Mouse (Mus musculus) duodenum, adult 2 months (tissue): Measurements from ENCODE around the gene Myo1h. TPM values are rescaled to one million over a fixed set of nuclear protein-coding genes. Genes with fewer than 3 reads are reported as not detected.

Experiments
- polyA plus RNA-seq: library from polyadenylated mRNA; depleted of rRNA; stranded (reverse); fragments of >200 nt; gene quantifications from 2 replicates; pipeline ENCODE4 v1.2.3, GENCODE M21; 2012; ENCODE audit warnings: low replicate concordance; rRNA removed

Gene Myo1h
- polyA plus RNA-seq: 0.78 and 1.7 TPM in 2 replicates

GRCm38 (mm10) chr5:114288874-114289273 lies at the start of gene Myo1h:
Gene Myo1h, plus strand, starts transcription at chr5:114289166.

GRCm38 (mm10) chr5:114273693-114274402 lies 15.1 kb upstream of the Myo1h start, which contains the start of gene Foxn4:
Gene Foxn4, minus strand, starts transcription at chr5:114273807.

GRCm38 (mm10) chr5:114380209-114381012 lies 91.4 kb downstream of the Myo1h start, which contains the start of the genes Kctd10 and Ube3b:
Gene Kctd10, minus strand, starts transcription at chr5:114380508.
Gene Ube3b, plus strand, starts transcription at chr5:114380607.

Other genes with a start within 250 kb of the Myo1h start
- gene Usp30, start 223.7 kb upstream of the Myo1h start, polyA plus RNA-seq: 9.2 and 10.2 TPM in 2 replicates
- 0.40 and 0.44 TPM in 2 replicates for gene Svop, start 197.6 kb upstream of the Myo1h start, polyA plus RNA-seq
- gene Alkbh2, start 160.9 kb upstream of the Myo1h start, polyA plus RNA-seq: 6.1 and 8.3 TPM in 2 replicates
- 5.4 and 11.0 TPM in 2 replicates for gene Ung, start 158.8 kb upstream of the Myo1h start, polyA plus RNA-seq
- 2.8 and 6.8 TPM in 2 replicates for gene Acacb, start 142.6 kb upstream of the Myo1h start, polyA plus RNA-seq
- gene Foxn4, start 15.4 kb upstream of the Myo1h start, polyA plus RNA-seq: not detected in 2 replicates
- 58.6 and 59.3 TPM in 2 replicates for gene Kctd10, start 91.3 kb downstream of the Myo1h start, polyA plus RNA-seq
- gene Ube3b, start 91.4 kb downstream of the Myo1h start, polyA plus RNA-seq: 62.4 and 70.3 TPM in 2 replicates
- gene Mmab, start 154.9 kb downstream of the Myo1h start, polyA plus RNA-seq: 5.5 and 10.3 TPM in 2 replicates
- gene Mvk, start 155.1 kb downstream of the Myo1h start, polyA plus RNA-seq: 34.0 and 34.4 TPM in 2 replicates